Mouse (Mus musculus): ENCODE measurements at regions not wholly inside any gene's neighbourhood (a gene's known extent, or its start where the extent isn't known, plus 50 kb on each side); places are given as distances from the start of the nearest gene placed in this dataset.

DNA sequence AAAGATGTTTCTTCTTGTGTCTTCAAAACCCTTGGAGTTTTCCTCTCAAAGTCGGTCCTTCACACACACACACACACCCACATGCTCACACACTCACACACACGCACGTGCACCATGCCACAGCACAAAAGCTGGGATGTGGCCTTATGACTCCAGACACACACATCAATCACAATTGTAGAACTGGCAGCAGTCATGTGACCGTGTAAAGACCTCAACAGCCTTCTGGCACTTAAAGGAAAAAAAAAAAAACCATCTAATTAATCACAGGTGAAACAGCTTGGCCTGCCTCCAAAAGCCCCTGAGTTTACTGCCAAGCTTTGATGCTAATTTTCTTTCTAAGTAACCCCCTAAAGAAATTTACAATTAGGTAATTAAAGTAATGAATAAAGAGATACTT is 147.1 kb downstream of the Gm45692 start:
- Histone ChIP-seq H3K9ac (no peak overlapping the region), H3K4me1 (peaks cover 44% of the 10 kb centered on the region), H3K9me3 (no peaks in the 10 kb centered on the region), H3K4me3 (no peak overlapping the region), H3K4me2 (replicated peaks) (no peak overlapping the region), H3K27me3 (0 out of 2 replicates have a peak, but pooled peaks cover 2% of the 10 kb centered on the region), H3K27ac (no peak overlapping the region), H3K36me3 (no peaks in the 10 kb centered on the region)
- WGBS: 18% methylated on average over 4 of the region's 4 CpGs
- ATAC-seq (ENCODE audit: insufficient number of reproducible peaks, insufficient read depth, low FRiP score, low TSS enrichment): no peak

DNA sequence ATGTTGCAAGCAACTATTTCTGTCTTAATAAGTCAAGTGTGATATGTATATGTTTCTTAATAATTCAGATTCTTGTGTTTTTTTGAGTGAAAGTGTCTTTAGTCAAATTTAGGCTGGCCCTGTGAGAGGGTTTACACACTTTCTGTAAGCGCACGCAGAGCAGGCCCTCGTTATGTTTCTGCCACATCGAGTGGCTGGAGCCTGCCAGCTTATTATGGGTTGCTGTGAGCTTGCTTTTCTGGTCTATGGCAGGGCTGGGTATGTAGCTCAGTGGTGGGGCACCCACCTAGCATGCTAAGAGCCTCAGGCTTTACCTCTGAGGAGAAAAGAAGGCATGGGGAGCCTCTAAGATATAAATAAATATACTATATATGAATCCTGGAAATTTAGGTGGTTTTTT is 148.2 kb downstream of the Gm45692 start:
- Histone ChIP-seq H3K4me1 (peaks cover 44% of the 10 kb centered on the region), H3K27me3 (0 out of 2 replicates have a peak, but pooled peaks cover 2% of the 10 kb centered on the region), H3K4me3 (no peak overlapping the region), H3K4me2 (replicated peaks) (no peak overlapping the region), H3K9ac (no peak overlapping the region), H3K36me3 (no peaks in the 10 kb centered on the region), H3K9me3 (no peaks in the 10 kb centered on the region), H3K27ac (no peak overlapping the region)
- WGBS: 52% methylated on average over 4 of the region's 4 CpGs
- ATAC-seq (ENCODE audit: insufficient number of reproducible peaks, insufficient read depth, low FRiP score, low TSS enrichment): no peak

DNA sequence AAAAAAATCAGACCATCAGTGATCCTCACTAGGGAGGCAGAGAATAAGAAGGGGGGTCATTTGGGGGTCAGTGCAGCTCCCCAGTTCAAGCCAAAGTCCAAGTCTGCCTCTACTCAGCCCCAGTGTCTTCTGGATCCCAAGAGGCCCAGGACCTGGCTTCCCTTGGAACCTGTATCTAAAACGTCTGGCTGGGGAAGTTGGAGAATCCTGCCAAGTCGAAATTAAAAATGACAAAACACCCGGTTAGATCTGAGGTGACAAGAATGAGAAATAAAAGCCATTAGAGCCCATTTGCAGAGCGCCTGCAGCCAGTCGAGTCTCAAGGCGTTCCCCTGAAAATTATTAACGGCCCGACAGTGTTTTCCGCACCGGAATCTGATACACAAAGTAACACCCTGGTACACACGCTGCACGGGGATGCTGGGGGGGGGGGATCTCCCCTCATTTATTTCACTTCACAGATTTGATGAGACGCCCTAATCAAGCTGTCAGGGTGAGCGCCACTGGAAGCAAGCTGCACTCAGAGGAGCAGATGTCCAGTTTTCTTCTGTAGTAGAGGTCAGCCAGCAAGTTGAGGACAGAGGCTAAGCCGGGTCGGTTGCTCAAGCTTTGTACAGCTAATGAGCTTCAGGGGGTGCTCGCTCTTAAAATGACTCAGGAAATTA is 149.5 kb downstream of the Gm45692 start:
- Histone ChIP-seq H3K4me3 (no peak overlapping the region), H3K9me3 (no peaks in the 10 kb centered on the region), H3K36me3 (no peaks in the 10 kb centered on the region), H3K4me2 (replicated peaks) (no peak overlapping the region), H3K4me1 (peaks cover 55% of the 10 kb centered on the region), H3K27ac (no peak overlapping the region), H3K9ac (no peak overlapping the region), H3K27me3 (0 out of 2 replicates have a peak, but pooled peaks cover 2% of the 10 kb centered on the region)
- ATAC-seq (ENCODE audit: insufficient number of reproducible peaks, insufficient read depth, low FRiP score, low TSS enrichment): no peak
- WGBS: 38% methylated on average over 17 of the region's 17 CpGs

DNA sequence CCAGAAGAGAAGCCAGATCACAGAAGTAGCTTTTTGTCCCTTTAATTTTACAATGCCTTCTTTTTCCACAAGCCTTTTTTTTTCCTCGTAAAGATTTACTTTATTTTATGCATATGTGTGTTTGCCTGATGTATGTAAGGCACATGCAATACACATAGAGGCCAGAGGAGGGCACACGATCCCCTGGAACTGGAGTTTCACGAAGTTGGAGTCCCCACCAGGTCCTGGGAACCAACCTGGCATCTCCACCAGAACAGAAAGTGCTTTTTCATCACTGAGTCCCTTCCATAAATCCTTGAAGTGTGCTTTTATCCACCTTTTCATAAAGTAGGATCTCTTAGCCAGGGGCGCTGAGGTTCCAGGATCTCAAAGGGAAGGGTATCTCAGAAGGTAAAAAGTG is 152.8 kb downstream of the Gm45692 start:
- ATAC-seq (ENCODE audit: insufficient number of reproducible peaks, insufficient read depth, low FRiP score, low TSS enrichment): no peak
- 35% methylated on average over 4 of the region's 4 CpGs for WGBS
- H3K27me3 ChIP-seq: peaks cover 9% of the 10 kb centered on the region; the same call in 1 of the 2 replicates
- no peak overlapping the region for H3K9ac ChIP-seq
- peaks cover 32% of the 10 kb centered on the region for H3K4me1 ChIP-seq
- H3K27ac ChIP-seq: no peak overlapping the region
- no peaks in the 10 kb centered on the region for H3K9me3 ChIP-seq
- no peak overlapping the region for H3K4me3 ChIP-seq
- no peaks in the 10 kb centered on the region for H3K36me3 ChIP-seq
- no peak overlapping the region for H3K4me2 ChIP-seq (replicated peaks)

DNA sequence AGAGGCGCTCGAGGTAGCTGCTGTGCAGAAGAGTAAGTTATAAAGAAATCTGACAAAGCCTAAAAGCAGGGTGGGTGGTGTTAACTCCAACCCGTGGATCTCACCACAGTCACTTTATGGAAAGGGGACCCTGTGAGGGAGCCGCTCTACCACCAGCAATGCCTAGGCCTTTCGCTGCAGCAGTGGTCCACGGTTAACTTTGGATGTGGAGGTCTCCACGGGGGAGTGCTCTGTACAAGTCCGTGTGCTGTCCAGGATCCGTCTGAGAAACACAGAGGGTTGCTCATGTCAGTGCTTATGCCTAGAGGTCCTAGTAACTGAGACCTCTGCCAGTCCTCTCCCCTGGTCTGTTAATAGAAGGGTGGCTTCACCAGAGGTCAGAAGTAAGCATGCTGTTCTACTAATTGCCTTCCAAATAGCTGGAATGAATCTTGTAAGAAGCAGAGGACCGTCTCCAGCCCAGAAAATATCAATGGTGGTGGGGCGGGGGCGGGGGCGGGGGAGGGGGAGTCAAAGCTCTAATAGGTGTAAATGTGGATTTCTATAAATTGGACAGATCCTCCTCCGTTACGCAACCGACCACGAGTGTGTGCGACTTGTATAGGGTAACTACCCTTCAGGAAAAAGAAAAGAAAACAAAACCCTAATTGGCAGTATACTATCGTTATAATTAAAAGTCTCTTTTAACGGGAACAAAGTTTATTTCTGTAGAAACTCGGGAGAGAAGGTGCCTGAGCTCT is 153.5 kb downstream of the Gm45692 start:
- Histone ChIP-seq H3K27me3 (peaks cover 9% of the 10 kb centered on the region; the same call in 1 of the 2 replicates), H3K4me1 (peaks cover 27% of the 10 kb centered on the region), H3K36me3 (no peaks in the 10 kb centered on the region), H3K4me2 (replicated peaks) (peak overlapping the region; percentile 40), H3K9me3 (no peaks in the 10 kb centered on the region), H3K4me3 (no peak overlapping the region), H3K9ac (no peak overlapping the region), H3K27ac (peak overlapping the region; percentile 54; the same call in 1 of the 2 replicates)
- 32% methylated on average over 21 of the region's 21 CpGs for WGBS
- 0 out of 2 replicates have a peak, but pooled peaks have one; percentile 18 for ATAC-seq (ENCODE audit: insufficient number of reproducible peaks, insufficient read depth, low FRiP score, low TSS enrichment)

DNA sequence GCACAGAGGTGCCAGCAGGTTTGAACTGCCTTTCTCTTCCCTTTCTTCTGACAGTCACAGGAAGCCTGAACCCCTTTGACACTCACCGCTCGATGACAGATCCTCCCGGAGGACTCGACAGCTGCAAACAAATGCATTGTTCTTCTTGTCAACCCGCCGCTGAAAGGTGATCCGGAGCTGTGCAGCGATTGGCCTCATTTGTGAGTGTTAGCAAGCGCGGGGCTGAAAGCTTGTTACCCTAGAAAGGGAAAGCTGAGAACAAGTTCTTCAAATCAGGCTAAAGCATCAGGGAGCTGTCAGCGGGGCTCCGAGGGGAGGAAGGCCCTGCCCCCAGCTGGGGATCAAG is 154.1 kb downstream of the Gm45692 start:
- H3K4me3 ChIP-seq: no peak overlapping the region
- H3K27me3 ChIP-seq: peaks cover 9% of the 10 kb centered on the region; the same call in 1 of the 2 replicates
- no peak overlapping the region for H3K9ac ChIP-seq
- no peaks in the 10 kb centered on the region for H3K9me3 ChIP-seq
- H3K4me1 ChIP-seq: peaks cover 22% of the 10 kb centered on the region
- H3K27ac ChIP-seq: peak overlapping the region; percentile 54; the same call in 1 of the 2 replicates
- peak overlapping the region; percentile 40 for H3K4me2 ChIP-seq (replicated peaks)
- ATAC-seq (ENCODE audit: insufficient number of reproducible peaks, insufficient read depth, low FRiP score, low TSS enrichment): peak; percentile 75; the same call in 1 of the 2 replicates
- H3K36me3 ChIP-seq: no peaks in the 10 kb centered on the region
- 2% methylated on average over 12 of the region's 12 CpGs for WGBS

DNA sequence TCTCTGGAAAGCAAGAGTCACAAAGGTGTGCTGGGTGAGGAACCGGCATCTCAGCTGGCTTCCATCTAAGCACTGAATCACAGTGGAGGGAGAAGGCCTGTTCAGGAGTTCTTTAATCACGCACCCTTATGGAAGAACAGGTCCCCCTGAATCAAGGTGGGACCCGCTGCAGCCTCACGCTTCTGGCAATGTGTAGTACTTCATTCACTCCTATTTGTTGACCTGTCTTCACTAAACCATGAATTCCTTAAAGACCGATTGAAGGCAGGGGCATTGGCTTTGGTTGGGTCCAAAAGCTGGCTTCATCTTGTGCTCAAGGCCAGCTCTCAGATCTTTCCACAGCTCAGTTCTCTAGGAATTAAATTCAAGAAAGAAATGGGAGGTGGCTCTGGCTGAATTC is 154.5 kb downstream of the Gm45692 start:
- Histone ChIP-seq H3K27me3 (peaks cover 9% of the 10 kb centered on the region; the same call in 1 of the 2 replicates), H3K4me1 (peaks cover 18% of the 10 kb centered on the region), H3K4me3 (no peak overlapping the region), H3K9me3 (no peaks in the 10 kb centered on the region), H3K27ac (peak overlapping the region; percentile 54; the same call in 1 of the 2 replicates), H3K36me3 (no peaks in the 10 kb centered on the region), H3K9ac (no peak overlapping the region), H3K4me2 (replicated peaks) (peak overlapping the region; percentile 40)
- ATAC-seq (ENCODE audit: insufficient number of reproducible peaks, insufficient read depth, low FRiP score, low TSS enrichment): no peak
- WGBS: 55% methylated on average over 5 of the region's 5 CpGs

DNA sequence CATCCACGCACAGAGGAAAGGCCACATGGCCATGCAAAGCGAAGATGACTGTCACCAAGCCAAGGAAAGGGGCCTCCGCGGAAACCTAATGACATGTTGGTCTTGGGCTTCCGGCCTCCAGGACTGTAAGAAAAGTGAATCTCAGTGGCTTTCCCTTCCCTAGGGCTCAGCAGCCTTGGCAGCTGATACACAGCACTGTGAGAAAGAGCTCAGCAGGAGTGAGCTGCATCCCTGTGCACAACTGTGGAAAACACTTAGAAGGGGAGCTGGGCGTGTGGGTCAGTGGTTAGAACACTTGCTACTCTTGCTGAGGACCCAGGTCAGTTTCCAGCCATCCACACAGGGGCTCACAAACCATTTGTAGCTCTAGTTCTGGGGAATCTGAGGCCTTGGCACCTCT is 155.1 kb downstream of the Gm45692 start:
- WGBS: 86% methylated on average over 6 of the region's 6 CpGs
- Histone ChIP-seq H3K9ac (no peak overlapping the region), H3K4me3 (no peak overlapping the region), H3K9me3 (no peaks in the 10 kb centered on the region), H3K27ac (0 out of 2 replicates have a peak overlapping the region, but pooled peaks have one; percentile 54), H3K36me3 (no peaks in the 10 kb centered on the region), H3K4me2 (replicated peaks) (no peak overlapping the region), H3K4me1 (peaks cover 14% of the 10 kb centered on the region), H3K27me3 (peaks cover 9% of the 10 kb centered on the region; the same call in 1 of the 2 replicates)
- no peak for ATAC-seq (ENCODE audit: insufficient number of reproducible peaks, insufficient read depth, low FRiP score, low TSS enrichment)

DNA sequence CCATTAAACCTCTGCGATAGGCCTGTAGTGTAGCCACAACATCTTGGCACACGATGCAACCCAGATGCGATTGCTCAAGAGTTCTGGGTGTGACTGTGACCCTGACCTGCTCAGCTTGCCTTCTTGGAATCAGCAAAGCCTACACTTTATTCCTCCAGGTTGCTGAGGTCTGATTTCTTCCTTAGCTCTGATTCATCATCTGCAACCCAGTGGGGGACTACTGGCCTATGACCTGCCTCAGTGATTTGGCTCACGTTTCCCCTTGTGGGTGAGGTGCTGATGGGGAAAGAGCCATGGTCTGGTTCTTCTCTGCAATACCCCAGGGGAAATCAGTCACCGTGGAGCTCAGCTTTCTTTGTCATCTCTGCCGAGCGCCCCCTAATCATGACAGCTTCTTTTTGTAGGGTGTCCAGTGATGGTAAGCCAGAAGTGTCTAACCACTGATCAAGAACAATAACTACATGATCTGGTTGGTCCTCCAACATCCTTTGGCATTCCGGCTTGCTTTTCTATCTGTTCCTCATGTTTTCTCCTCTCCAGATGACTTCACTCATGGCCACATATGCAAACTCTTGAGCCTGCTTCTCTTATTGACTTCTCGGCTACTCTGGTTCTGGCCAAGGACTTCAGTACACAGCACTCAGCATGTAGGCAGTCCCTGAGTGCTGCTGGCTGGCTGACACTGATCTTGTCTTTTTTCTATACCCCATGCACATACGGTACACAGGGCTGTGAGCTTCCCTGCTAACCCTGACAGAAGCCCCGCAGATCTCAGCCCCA is 163.0 kb downstream of the Gm45692 start:
- peaks cover 5% of the 10 kb centered on the region for H3K9me3 ChIP-seq
- H3K4me1 ChIP-seq: peaks cover 11% of the 10 kb centered on the region
- H3K27ac ChIP-seq: 0 out of 2 replicates have a peak overlapping the region, but pooled peaks have one; percentile 41
- no peaks in the 10 kb centered on the region for H3K36me3 ChIP-seq
- WGBS: 63% methylated on average over 11 of the region's 11 CpGs
- no peak overlapping the region for H3K4me3 ChIP-seq
- no peak for ATAC-seq (ENCODE audit: insufficient number of reproducible peaks, insufficient read depth, low FRiP score, low TSS enrichment)
- no peaks in the 10 kb centered on the region for H3K27me3 ChIP-seq
- H3K4me2 ChIP-seq (replicated peaks): no peak overlapping the region
- no peak overlapping the region for H3K9ac ChIP-seq

DNA sequence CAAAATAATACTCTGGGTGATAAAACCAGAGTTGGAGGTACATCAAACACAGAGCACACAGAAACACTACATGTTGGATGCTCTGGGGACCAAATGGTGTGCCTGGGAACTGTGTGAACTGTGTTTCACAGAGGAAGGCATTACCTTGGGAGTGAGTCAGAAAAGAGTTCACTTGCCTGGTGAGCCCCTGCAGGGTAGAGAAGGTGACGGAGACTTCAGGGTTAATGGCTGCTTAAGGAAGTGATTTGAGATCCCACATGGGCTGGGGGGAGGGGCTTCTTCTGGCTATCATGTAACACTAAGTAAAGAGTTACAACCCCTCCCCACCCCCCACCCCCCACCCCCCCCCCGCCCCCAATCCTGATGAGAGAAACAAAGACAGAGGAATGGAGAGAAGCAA is 164.6 kb downstream of the Gm45692 start:
- Histone ChIP-seq H3K9ac (no peak overlapping the region), H3K27me3 (no peaks in the 10 kb centered on the region), H3K27ac (no peak overlapping the region), H3K36me3 (no peaks in the 10 kb centered on the region), H3K9me3 (peaks cover 5% of the 10 kb centered on the region), H3K4me2 (replicated peaks) (no peak overlapping the region), H3K4me3 (no peak overlapping the region), H3K4me1 (peaks cover 23% of the 10 kb centered on the region)
- 14% methylated on average over 2 of the region's 2 CpGs for WGBS
- ATAC-seq (ENCODE audit: insufficient number of reproducible peaks, insufficient read depth, low FRiP score, low TSS enrichment): no peak

DNA sequence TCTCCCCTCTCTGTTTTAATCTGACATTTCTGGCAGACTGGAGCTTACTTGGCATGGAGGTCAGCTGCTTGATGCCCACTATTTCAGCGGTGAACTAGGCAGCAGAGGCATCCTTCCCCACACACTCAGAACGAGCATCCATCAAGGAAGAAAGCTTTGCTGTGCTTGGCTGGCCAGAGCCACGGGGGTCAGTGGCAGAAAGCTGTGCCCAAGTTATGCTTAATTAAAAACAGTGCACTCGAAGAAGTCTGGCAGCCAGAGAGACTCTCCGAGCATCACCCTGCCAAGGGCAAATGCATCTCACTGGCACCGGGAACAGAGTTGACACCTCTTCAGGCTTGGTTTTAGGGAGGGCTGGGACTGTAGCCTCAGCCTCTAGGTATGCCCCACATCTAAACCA is 168.3 kb downstream of the Gm45692 start:
- WGBS: 20% methylated on average over 6 of the region's 6 CpGs
- Histone ChIP-seq H3K27me3 (no peaks in the 10 kb centered on the region), H3K9me3 (peaks cover 5% of the 10 kb centered on the region), H3K36me3 (no peaks in the 10 kb centered on the region), H3K9ac (no peak overlapping the region), H3K4me3 (no peak overlapping the region), H3K27ac (no peak overlapping the region), H3K4me1 (peaks cover 28% of the 10 kb centered on the region), H3K4me2 (replicated peaks) (no peak overlapping the region)
- no peak for ATAC-seq (ENCODE audit: insufficient number of reproducible peaks, insufficient read depth, low FRiP score, low TSS enrichment)

Data from embryonic facial prominence, embryonic 12.5 days (tissue).